Mouse (Mus musculus) mesoderm, embryonic 11.5 days (tissue): ENCODE measurements around the gene Evc.

Experiments
- DNase-seq: peaks from one replicate; pipeline ENCODE4 v3.0.0-alpha.2; 2012; ENCODE audit warnings: low read depth, low spot score

The Evc gene

GRCm38 (mm10) chr5:37241651-37242151 is 95.0 kb downstream of the Evc start, which contains the start of gene Crmp1:
TSS of gene Crmp1 (plus strand) at chr5:37241940.
- peak; percentile 89 for DNase-seq

GRCm38 (mm10) chr5:37241224-37241623 is 95.5 kb downstream of the Evc start:
- no peak for DNase-seq

DNA sequence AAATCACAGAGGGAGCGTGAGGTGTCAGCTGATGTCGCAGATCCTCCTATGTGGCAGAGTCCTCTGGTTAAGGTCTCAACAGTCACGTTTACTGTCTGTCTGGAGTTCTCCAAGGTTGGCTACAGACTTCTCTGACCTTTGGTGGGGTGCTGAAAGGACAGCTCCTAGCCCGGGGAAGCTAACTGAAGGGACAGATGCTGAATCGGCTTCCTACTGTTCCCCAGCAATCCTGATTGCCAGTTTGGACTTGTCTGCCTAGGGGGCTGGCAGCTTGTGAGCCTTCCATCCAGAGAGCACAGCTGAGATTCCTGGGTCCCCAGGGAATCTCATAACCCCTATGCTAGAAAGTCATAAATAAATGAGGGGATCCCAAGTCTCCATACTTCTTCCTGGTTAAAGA is 96.1 kb downstream of the Evc start:
- peak; percentile 82 for DNase-seq
